Mouse (Mus musculus) CH12.LX (cell line): ENCODE measurements around the gene Bhlha15. TPM values are rescaled to one million over a fixed set of nuclear protein-coding genes. Genes with fewer than 3 reads are reported as not detected.
A peak's percentile ranks its signal among the peaks of the same experiment; 100 is the strongest.

Source experiments
- DNase-seq: peaks from one replicate; pipeline ENCODE4 v3.0.0-alpha.2; 2013; ENCODE audit errors: extremely low read depth
- H3K27ac ChIP-seq: 2 replicates; pipeline ENCODE4 v1.5.1; 2012; ENCODE audit warnings: low read depth, mild to moderate bottlenecking, control low read depth, moderate library complexity; ENCODE audit not compliant: insufficient read depth
- H3K27me3 ChIP-seq: replicated peaks from 2 replicates; pipeline ENCODE3; 2012; ENCODE audit warnings: inconsistent platforms
- H3K36me3 ChIP-seq, 2 experiments: replicated peaks in 1 of 2; 2 replicates each; pipeline versions ENCODE3 to v1.6.1; 2012; ENCODE audit warnings: inconsistent platforms in 1 of 2, low read length in 1 of 2, mild to moderate bottlenecking in 1 of 2, mixed read lengths in 1 of 2, moderate library complexity in 1 of 2; ENCODE audit not compliant: control insufficient read depth in 1 of 2, insufficient read depth in 1 of 2
- H3K4me1 ChIP-seq, 2 experiments: 2 replicates each; pipeline ENCODE4 v1.6.1; 2012; ENCODE audit warnings: inconsistent platforms in 1 of 2, moderate library complexity in 1 of 2; ENCODE audit not compliant: insufficient read depth in 2 of 2, control insufficient read depth in 1 of 2
- H3K4me2 ChIP-seq: 2 replicates; pipeline ENCODE4 v1.6.1; 2012; ENCODE audit warnings: low read depth, mild to moderate bottlenecking, control low read depth; ENCODE audit not compliant: poor library complexity, insufficient read depth, severe bottlenecking
- H3K4me3 ChIP-seq, 3 experiments: fragments of 150-350 bp in 1 of 3; sonication (generic) in 1 of 3; replicated peaks in 1 of 3; 2 replicates each; pipeline versions ENCODE3 to v1.5.1; 2011 to 2012; ENCODE audit warnings: low read depth in 2 of 3, low read length in 2 of 3, mild to moderate bottlenecking in 2 of 3, moderate library complexity in 2 of 3, control low read depth in 1 of 3, improper control_type of control experiment in 1 of 3, inconsistent platforms in 1 of 3, mixed read lengths in 1 of 3; ENCODE audit not compliant: poor library complexity in 1 of 3
- H3K79me2 ChIP-seq: replicated peaks from 2 replicates; pipeline ENCODE4 v1.6.1; 2012; ENCODE audit warnings: mild to moderate bottlenecking, moderate library complexity; ENCODE audit not compliant: control insufficient read depth, poor library complexity, insufficient read depth, severe bottlenecking; ENCODE audit errors: extremely low read depth
- H3K9ac ChIP-seq: 2 replicates; pipeline ENCODE4 v1.6.1; 2012; ENCODE audit warnings: low read depth, mild to moderate bottlenecking, control low read depth, moderate library complexity; ENCODE audit not compliant: insufficient read depth
- H3K9me3 ChIP-seq: replicated peaks from 2 replicates; pipeline ENCODE3; 2012; ENCODE audit warnings: low read length, inconsistent platforms, mixed read lengths
- BHLHE40 ChIP-seq: IDR thresholded peaks from 2 replicates; pipeline ENCODE4 v1.6.1; 2011; ENCODE audit warnings: mild to moderate bottlenecking, low read depth, low read length, improper control_type of control experiment
- CHD1 ChIP-seq: IDR thresholded peaks from 2 replicates; pipeline ENCODE4 v1.6.1; 2012; ENCODE audit warnings: low read depth, low read length, improper control_type of control experiment, inconsistent platforms
- CTCF ChIP-seq, 2 experiments: IDR thresholded peaks in 1 of 2; conservative IDR thresholded peaks in 1 of 2; 2 replicates each; pipeline ENCODE4 v1.5.1; 2011 to 2012; ENCODE audit warnings: low read depth in 2 of 2, low read length in 2 of 2, improper control_type of control experiment in 1 of 2, inconsistent platforms in 1 of 2, mild to moderate bottlenecking in 1 of 2, moderate library complexity in 1 of 2
- E2F4 ChIP-seq: IDR thresholded peaks from 2 replicates; pipeline ENCODE4 v1.6.1; 2011; ENCODE audit warnings: low read depth, low read length, improper control_type of control experiment; ENCODE audit not compliant: insufficient replicate concordance
- ELF1 ChIP-seq: IDR thresholded peaks from 2 replicates; pipeline ENCODE4 v1.6.1; 2014; ENCODE audit warnings: low read depth, mild to moderate bottlenecking, inconsistent platforms, low read length, improper control_type of control experiment
- EP300 ChIP-seq: IDR thresholded peaks from 2 replicates; pipeline ENCODE4 v1.6.1; 2011; ENCODE audit warnings: low read length, improper control_type of control experiment
- ETS1 ChIP-seq: conservative IDR thresholded peaks from 2 replicates; pipeline ENCODE4 v1.6.1; 2012; ENCODE audit warnings: low read depth, mild to moderate bottlenecking, inconsistent platforms, low read length, improper control_type of control experiment, moderate library complexity
- GABPA ChIP-seq: IDR thresholded peaks from 2 replicates; pipeline ENCODE4 v1.6.1; 2012; ENCODE audit warnings: low read depth, low read length, improper control_type of control experiment, inconsistent platforms; ENCODE audit not compliant: insufficient replicate concordance
- HCFC1 ChIP-seq: IDR thresholded peaks from 2 replicates; pipeline ENCODE4 v1.6.1; 2012; ENCODE audit warnings: low read depth, mild to moderate bottlenecking, inconsistent platforms, low read length, improper control_type of control experiment
- IRF4 ChIP-seq: IDR thresholded peaks from 2 replicates; pipeline ENCODE4 v1.6.1; 2014; ENCODE audit warnings: low read depth, mild to moderate bottlenecking, inconsistent platforms, low read length, improper control_type of control experiment
- JUN ChIP-seq: IDR thresholded peaks from 2 replicates; pipeline ENCODE4 v1.6.1; 2011; ENCODE audit warnings: low read depth, mild to moderate bottlenecking, low read length, improper control_type of control experiment, moderate library complexity; ENCODE audit not compliant: insufficient read depth
- MAFK ChIP-seq: IDR thresholded peaks from 2 replicates; pipeline ENCODE4 v1.6.1; 2011; ENCODE audit warnings: low read length, improper control_type of control experiment; ENCODE audit not compliant: insufficient replicate concordance
- MEF2A ChIP-seq: IDR thresholded peaks from 2 replicates; pipeline ENCODE4 v1.6.1; 2014; ENCODE audit warnings: low read depth, mild to moderate bottlenecking, inconsistent platforms, low read length, improper control_type of control experiment, borderline replicate concordance
- MXI1 ChIP-seq: IDR thresholded peaks from 2 replicates; pipeline ENCODE4 v1.6.1; 2011; ENCODE audit warnings: mild to moderate bottlenecking, low read depth, low read length, improper control_type of control experiment
- MYC ChIP-seq: IDR thresholded peaks from 2 replicates; pipeline ENCODE4 v1.6.1; 2011; ENCODE audit warnings: low read depth, mild to moderate bottlenecking, improper control_type of control experiment, low read length
- NELFE ChIP-seq: IDR thresholded peaks from 2 replicates; pipeline ENCODE4 v1.6.1; 2011; ENCODE audit warnings: low read depth, low read length, improper control_type of control experiment
- PAX5 ChIP-seq: IDR thresholded peaks from 2 replicates; pipeline ENCODE4 v1.6.1; 2012; ENCODE audit warnings: low read length, inconsistent platforms, mixed read lengths
- POLR2A ChIP-seq: IDR thresholded peaks from 2 replicates; pipeline ENCODE4 v1.6.1; 2011; ENCODE audit warnings: low read depth, mild to moderate bottlenecking, improper control_type of control experiment, low read length
- RAD21 ChIP-seq: IDR thresholded peaks from 2 replicates; pipeline ENCODE4 v1.6.1; 2011; ENCODE audit warnings: low read depth, mild to moderate bottlenecking, low read length, improper control_type of control experiment, moderate library complexity
- RCOR1 ChIP-seq: conservative IDR thresholded peaks from 2 replicates; pipeline ENCODE4 v1.6.1; 2012; ENCODE audit warnings: low read depth, mild to moderate bottlenecking, inconsistent platforms, low read length, improper control_type of control experiment
- SIN3A ChIP-seq: IDR thresholded peaks from 2 replicates; pipeline ENCODE4 v1.6.1; 2012; ENCODE audit warnings: low read length, improper control_type of control experiment, inconsistent platforms
- SMC3 ChIP-seq: IDR thresholded peaks from 2 replicates; pipeline ENCODE4 v1.6.1; 2011; ENCODE audit warnings: low read depth, low read length, improper control_type of control experiment
- TBP ChIP-seq: conservative IDR thresholded peaks from 2 replicates; pipeline ENCODE4 v1.6.1; 2011; ENCODE audit warnings: low read depth, low read length, improper control_type of control experiment
- TCF12 ChIP-seq: IDR thresholded peaks from 2 replicates; pipeline ENCODE4 v1.6.1; 2014; ENCODE audit warnings: low read depth, mild to moderate bottlenecking, inconsistent platforms, low read length, improper control_type of control experiment
- UBTF ChIP-seq: IDR thresholded peaks from 2 replicates; pipeline ENCODE4 v1.6.1; 2012; ENCODE audit warnings: low read depth, mild to moderate bottlenecking, inconsistent platforms, low read length, improper control_type of control experiment, moderate library complexity
- USF2 ChIP-seq: conservative IDR thresholded peaks from 2 replicates; pipeline ENCODE4 v1.6.1; 2011; ENCODE audit warnings: low read depth, low read length, improper control_type of control experiment
- ZC3H11A ChIP-seq: IDR thresholded peaks from 2 replicates; pipeline ENCODE4 v1.6.1; 2012; ENCODE audit warnings: low read depth, mild to moderate bottlenecking, inconsistent platforms, low read length, improper control_type of control experiment
- ZKSCAN1 ChIP-seq: IDR thresholded peaks from 2 replicates; pipeline ENCODE4 v1.6.1; 2012; ENCODE audit warnings: low read depth, inconsistent platforms, low read length, improper control_type of control experiment, borderline replicate concordance
- dilution Hi-C: fragments of 300-500 bp; cut with MboI; formaldehyde crosslinking; loops from 2 replicates; pipeline ENCODE4 v1.14.3; 2020; ENCODE audit warnings: low sequenced_read_pairs; ENCODE audit not compliant: extremely low pct_unique_long_range_greater_than_20kb, extremely low pct_ligation_motif_present
- in situ Hi-C: fragments of 300-500 bp; cut with MboI; formaldehyde crosslinking; loops from 3 replicates; pipeline ENCODE4 v1.14.3; 2019; ENCODE audit warnings: low sequenced_read_pairs, low pct_ligation_motif_present, low pct_unique_long_range_greater_than_20kb, mixed read lengths
- polyA plus RNA-seq: library from polyadenylated mRNA; unstranded; fragments of >175 nt; gene quantifications from 2 replicates; pipeline ENCODE4 v1.2.1, GENCODE M21; 2012; ENCODE audit warnings: low read depth; ENCODE audit not compliant: insufficient read length
- total RNA-seq, 2 experiments: library from RNA; depleted of rRNA; stranded (reverse); fragments of 300-350 nt in 1 of 2; fragments of >200 nt in 1 of 2; gene quantifications; 2 replicates each; pipeline ENCODE4 v1.2.3; 2012 to 2014

The Bhlha15 gene
- total and polyA plus RNA-seq, 3 experiments: 0.90 to 6.1 (median 4.0) TPM

- DNase-seq: peak; percentile 63
- dilution Hi-C loops: no loop called here
These were observed 24.4 kb downstream of the Bhlha15 start for GRCm38 (mm10) chr5:144214453-144214852.

GRCm38 (mm10) chr5:144215992-144216391, 25.9 kb downstream of the Bhlha15 start:
- no peaks in the 10 kb centered on the region for H3K79me2 ChIP-seq
- H3K36me3 ChIP-seq: peaks cover 0 to 58% of the 10 kb centered on the region in 2 experiments
- H3K9ac ChIP-seq: no peak overlapping the region
- no peak overlapping the region for H3K4me3 ChIP-seq
- H3K4me2 ChIP-seq: no peak overlapping the region
- H3K9me3 ChIP-seq: no peaks in the 10 kb centered on the region
- in situ Hi-C loops: loop anchor here (25.0 kb wide), 1 partner anchor 521 kb away; no protein-coding TSS in a partner anchor
- no peaks in the 10 kb centered on the region for H3K27me3 ChIP-seq
- dilution Hi-C loops: no loop called here
- H3K27ac ChIP-seq: no peak overlapping the region
- H3K4me1 ChIP-seq: peaks cover 11 to 27% of the 10 kb centered on the region in 2 experiments
- TF ChIP-seq MXI1: no peak
- TF ChIP-seq SMC3: no peak
- no peak for TF ChIP-seq MYC
- TF ChIP-seq TCF12: no peak
- TF ChIP-seq MEF2A: no peak
- TF ChIP-seq UBTF: no peak
- no peak for TF ChIP-seq BHLHE40
- no peak for TF ChIP-seq E2F4
- TF ChIP-seq RCOR1: no peak
- TF ChIP-seq TBP: no peak
- TF ChIP-seq ELF1: no peak
- TF ChIP-seq ETS1: no peak
- no peak for TF ChIP-seq MAFK
- no peak for TF ChIP-seq PAX5
- no peak for TF ChIP-seq CHD1
- no peak for TF ChIP-seq EP300
- no peak for TF ChIP-seq POLR2A
- no peak for TF ChIP-seq SIN3A
- no peak for TF ChIP-seq IRF4
- DNase-seq: no peak

More at GRCm38 (mm10) chr5:144214453-144214852, 24.4 kb downstream of the Bhlha15 start:
- H3K4me3 ChIP-seq: peak overlapping the region in 1 of 3 experiments; percentile 33
- no peak overlapping the region for H3K4me2 ChIP-seq
- in situ Hi-C loops: loop anchor here (25.0 kb wide), 1 partner anchor 523 kb away; no protein-coding TSS in a partner anchor
- no peak for TF ChIP-seq BHLHE40
- TF ChIP-seq GABPA: no peak
- TF ChIP-seq JUN: no peak
- peak; percentile 51 for TF ChIP-seq ZC3H11A
- peak; percentile 71 for TF ChIP-seq RAD21
- peak; percentile 37; the same call in 1 of the 2 replicates for TF ChIP-seq NELFE
- 0 out of 2 replicates have a peak, but pooled peaks have one; percentile 40 for TF ChIP-seq MYC
- peak; percentile 59 for TF ChIP-seq IRF4
- no peak for TF ChIP-seq USF2
- TF ChIP-seq HCFC1: no peak
- peak; percentile 90 to 91 for TF ChIP-seq CTCF (conservative IDR thresholded peaks at IDR 0.05 in 1 of 2, IDR thresholded peaks at IDR 0.05 in 1 of 2; ENCODE audit: low read depth in 2 of 2, low read length in 2 of 2)
- peak; percentile 92 for TF ChIP-seq SMC3
- TF ChIP-seq ZKSCAN1: no peak
- H3K9me3 ChIP-seq: no peaks in the 10 kb centered on the region
- no peaks in the 10 kb centered on the region for H3K27me3 ChIP-seq
- peaks cover 11 to 27% of the 10 kb centered on the region in 2 experiments for H3K4me1 ChIP-seq
- no peak overlapping the region for H3K27ac ChIP-seq
- no peak overlapping the region for H3K9ac ChIP-seq
- H3K79me2 ChIP-seq: no peaks in the 10 kb centered on the region
- peaks cover 0 to 73% of the 10 kb centered on the region in 2 experiments for H3K36me3 ChIP-seq
